Mouse (Mus musculus) Patski (cell line): ENCODE data around the gene Rtn4r. TPM values are rescaled to one million over a fixed set of nuclear protein-coding genes. Genes with fewer than 3 reads are reported as not detected.

ENCODE experiments used
- ATAC-seq: fragments of 100-300 bp; one replicate; pipeline ENCODE4 v1.8.0; 2021
- CTCF ChIA-PET: fragments of 350-600 bp; sonication (Branson Sonifier 250); formaldehyde crosslinking; loops from one replicate; lab custom pipeline; 2022; ENCODE audit warnings: inconsistent platforms; lab: Charles Lee
- POLR2A ChIA-PET: fragments of 350-600 bp; sonication (Branson Sonifier 250); formaldehyde crosslinking; loops from one replicate; lab custom pipeline; 2022; ENCODE audit warnings: antibody characterized with exemption, inconsistent platforms; lab: Charles Lee
- DNase-seq: peaks from one replicate; pipeline ENCODE4 v3.0.0-alpha.2; 2011; ENCODE audit warnings: low read depth, low spot score
- H3K27me3 ChIP-seq: fragments of 371-371 bp; one replicate; pipeline ENCODE4 v1.5.1; 2021
- CTCF ChIP-seq: fragments of 100-300 bp; IDR thresholded peaks from one replicate; pipeline ENCODE4 v1.5.1; 2021
- in situ Hi-C: fragments of 300-500 bp; cut with MboI; formaldehyde crosslinking; loops from 3 replicates; pipeline ENCODE4 v1.11.1; 2018; ENCODE audit warnings: low pct_unique_long_range_greater_than_20kb, mixed read lengths
- polyA plus RNA-seq: library from polyadenylated mRNA; unstranded; gene quantifications from one replicate; pipeline ENCODE4 v1.2.3, GENCODE M21; 2021

Rtn4r gene
- polyA plus RNA-seq, 1 experiment from 2014 or later = 0.90 TPM

- no peak for TF ChIP-seq CTCF
- in situ Hi-C loops = no loop called here
- no peaks in the 10 kb centered on the region for H3K27me3 ChIP-seq
- CTCF ChIA-PET = interaction anchor here (0.8 to 0.9 kb wide), 2 partner anchors 108 to 109 kb away, joined by 3 to 4 read pairs; no protein-coding TSS in a partner anchor
- POLR2A ChIA-PET = no interaction called here
- no peak for DNase-seq
- no peak for ATAC-seq
Measured at GRCm38 (mm10) chr16:18102816-18103215, 24.6 kb upstream of the Rtn4r start.

GRCm38 (mm10) chr16:18103366-18103765 is 24.1 kb upstream of the Rtn4r start:
- in situ Hi-C loops = no loop called here
- DNase-seq (no peak), ATAC-seq (no peak)
- TF ChIP-seq CTCF = no peak
- ChIA-PET CTCF (no interaction called here), POLR2A (no interaction called here)
- H3K27me3 ChIP-seq = no peaks in the 10 kb centered on the region

GRCm38 (mm10) chr16:18103808-18104207 is 23.6 kb upstream of the Rtn4r start:
- no peak for TF ChIP-seq CTCF
- in situ Hi-C loops = no loop called here
- no peaks in the 10 kb centered on the region for H3K27me3 ChIP-seq
- ChIA-PET POLR2A (no interaction called here), CTCF (no interaction called here)
- ATAC-seq = no peak
- no peak for DNase-seq

GRCm38 (mm10) chr16:18108221-18108966 is 19.0 kb upstream of the Rtn4r start:
- no peaks in the 10 kb centered on the region for H3K27me3 ChIP-seq
- ChIA-PET POLR2A (interaction anchor here (0.8 kb wide), 1 partner anchor 43 kb away, joined by 3 read pairs; no protein-coding TSS in a partner anchor), CTCF (interaction anchor here (0.5 to 2.9 kb wide), 9 partner anchors 9 to 103 kb away, joined by 3 to 36 read pairs (median 3); no protein-coding TSS in a partner anchor)
- DNase-seq = no peak
- TF ChIP-seq CTCF = peak; percentile 90
- in situ Hi-C loops = no loop called here
- peak; percentile 60 for ATAC-seq

GRCm38 (mm10) chr16:18111042-18111441 is 16.4 kb upstream of the Rtn4r start:
- POLR2A ChIA-PET = no interaction called here
- CTCF ChIA-PET = interaction anchor here (1.3 to 2.6 kb wide), 2 partner anchors 60 to 99 kb away, joined by 5 to 7 read pairs; no protein-coding TSS in a partner anchor
- no peak for DNase-seq
- H3K27me3 ChIP-seq = no peaks in the 10 kb centered on the region
- in situ Hi-C loops = no loop called here
- no peak for TF ChIP-seq CTCF
- no peak for ATAC-seq

GRCm38 (mm10) chr16:18116467-18116866 is 11.0 kb upstream of the Rtn4r start:
- ATAC-seq (no peak), DNase-seq (no peak)
- no peak for TF ChIP-seq CTCF
- POLR2A ChIA-PET = no interaction called here
- H3K27me3 ChIP-seq = peaks cover 4% of the 10 kb centered on the region
- in situ Hi-C loops = no loop called here
- CTCF ChIA-PET = interaction anchor here (1.4 kb wide), 1 partner anchor 19 kb away, joined by 5 read pairs; no protein-coding TSS in a partner anchor

GRCm38 (mm10) chr16:18118285-18118684 is 9.2 kb upstream of the Rtn4r start:
- ATAC-seq (no peak), DNase-seq (no peak)
- POLR2A ChIA-PET = interaction anchor here (0.6 kb wide), 1 partner anchor 93 kb away, joined by 3 read pairs; no protein-coding TSS in a partner anchor
- in situ Hi-C loops = no loop called here
- TF ChIP-seq CTCF = no peak
- peaks cover 4% of the 10 kb centered on the region for H3K27me3 ChIP-seq
- CTCF ChIA-PET = interaction anchor here (2.3 to 3.1 kb wide), 2 partner anchors 55 to 93 kb away, joined by 7 to 15 read pairs; no protein-coding TSS in a partner anchor

GRCm38 (mm10) chr16:18119031-18119730 is 8.3 kb upstream of the Rtn4r start:
- no peak for TF ChIP-seq CTCF
- ChIA-PET POLR2A (no interaction called here), CTCF (interaction anchor here (1.3 to 3.1 kb wide), 3 partner anchors 51 to 92 kb away, joined by 3 to 15 read pairs (median 7); no protein-coding TSS in a partner anchor)
- in situ Hi-C loops = no loop called here
- DNase-seq (no peak), ATAC-seq (no peak)
- H3K27me3 ChIP-seq = peaks cover 4% of the 10 kb centered on the region

GRCm38 (mm10) chr16:18122740-18123139 is 4.7 kb upstream of the Rtn4r start:
- H3K27me3 ChIP-seq = peaks cover 3% of the 10 kb centered on the region
- in situ Hi-C loops = loop anchor here (5.0 kb wide), 2 partner anchors 50 to 90 kb away; no protein-coding TSS in a partner anchor
- POLR2A ChIA-PET = no interaction called here
- CTCF ChIA-PET = no interaction called here
- TF ChIP-seq CTCF = no peak
- ATAC-seq = no peak
- no peak for DNase-seq

- H3K27me3 ChIP-seq = peaks cover 5% of the 10 kb centered on the region
- CTCF ChIA-PET = no interaction called here
- ATAC-seq = no peak
Measured at GRCm38 (mm10) chr16:18123471-18123870, 4.0 kb upstream of the Rtn4r start.

More at GRCm38 (mm10) chr16:18123471-18123870, 4.0 kb upstream of the Rtn4r start:
- DNase-seq = no peak
- no peak for TF ChIP-seq CTCF
- in situ Hi-C loops = loop anchor here (5.0 kb wide), 2 partner anchors 49 to 89 kb away; no protein-coding TSS in a partner anchor
- POLR2A ChIA-PET = no interaction called here
